ENCODE assay signal across 2 mouse cellular contexts in the genomic region with DNA sequence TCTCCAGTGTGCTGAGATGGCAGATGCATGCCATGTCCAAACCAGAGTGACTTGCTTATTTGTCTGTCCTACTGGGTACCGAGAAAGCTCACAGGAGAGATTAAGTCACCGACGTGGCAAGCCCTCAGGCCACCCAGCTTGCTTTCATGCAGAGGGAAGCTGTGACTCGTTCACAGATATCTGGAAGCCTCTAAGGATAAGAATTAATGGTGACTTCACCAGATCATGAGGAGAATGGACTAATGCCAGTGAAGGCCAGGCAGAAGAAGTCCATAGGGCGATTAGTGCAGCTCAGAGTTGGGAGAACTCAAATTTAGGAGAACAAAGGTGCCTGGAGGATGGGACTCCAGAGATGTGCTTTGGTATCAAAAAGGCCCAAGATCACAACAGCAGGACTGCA.
A peak's percentile ranks its signal among the peaks of the same experiment; 100 is the strongest.
TF ChIP-seq lines count a peak whose summit lies in the region.

No protein-coding gene starts in this region.

TF ChIP-seq in CH12.LX, 34 proteins besides CTCF, POLR2A, EP300 and RAD21:
- no peak for TF ChIP-seq ZC3H11A (IDR thresholded peaks at IDR 0.05; ENCODE audit: low read depth, low read length)
- TF ChIP-seq POLR2AphosphoS2 (IDR thresholded peaks at IDR 0.05; ENCODE audit: low read depth, low read length), result 0 out of 2 replicates have a peak, but pooled peaks have one; percentile 33

TF ChIP-seq in MEL, 35 proteins besides CTCF, POLR2A, EP300 and RAD21:
- TF ChIP-seq POLR2AphosphoS2 (IDR thresholded peaks at IDR 0.05; ENCODE audit: low read length), result 0 out of 2 replicates have a peak, but pooled peaks have one; percentile 44
- no peak for TF ChIP-seq HCFC1 (IDR thresholded peaks at IDR 0.05; ENCODE audit: low read depth, low read length)
